Comparison of ENCODE assay signal across 8 mouse cellular contexts in genomic region chr11:69366157-69366854, GRCm38 (mm10). TPM values are rescaled to one million over a fixed set of nuclear protein-coding genes. Genes with fewer than 3 reads are reported as not detected.
A peak's percentile ranks its signal among the peaks of the same experiment; 100 is the strongest.
DNase-seq lines count a peak whose midpoint lies in the region; ATAC-seq lines count a peak whose summit lies in the region.

No protein-coding gene starts in this region.

- peak; percentile 97 for DNase-seq in Muller cell, postnatal 12 days (ENCODE audit: inconsistent ontology term)
- peak; percentile 79 to 89 for DNase-seq in cerebellum, postnatal 25 days
- peak; percentile 85 to 92 for DNase-seq in frontal cortex, postnatal 25 days (ENCODE audit: low spot score in 2 of 2)
- peak; percentile 90 for DNase-seq in hindbrain, embryonic 14.5 days (ENCODE audit: low spot score)
- DNase-seq in layer of hippocampus, postnatal 36 days: peak; percentile 93 to 95
- DNase-seq in lung, postnatal 36 days: peak; percentile 98
- peak; percentile 96 for DNase-seq in retina, postnatal 1 day
- peak; percentile 90 to 94 for DNase-seq in urinary bladder, adult 18-20 months (ENCODE audit: low spot score in 2 of 2)

- H3K4me2 ChIP-seq in hindbrain, embryonic 14.5 days (replicated peaks): peak overlapping the region; percentile 97

- peak overlapping the region; percentile 100 for H3K9ac ChIP-seq in hindbrain, embryonic 14.5 days

- peak overlapping the region; percentile 100 for H3K27ac ChIP-seq in hindbrain, embryonic 14.5 days

- under 1% methylated on average over 26 of the region's 26 CpGs for WGBS in hindbrain, embryonic 14.5 days

- H3K4me3 ChIP-seq in hindbrain, embryonic 14.5 days (replicated peaks; ENCODE audit: low read length): peak overlapping the region; percentile 100

- peak; percentile 87 for ATAC-seq in hindbrain, embryonic 14.5 days (ENCODE audit: low FRiP score)

- H3K4me1 ChIP-seq in hindbrain, embryonic 14.5 days (replicated peaks; ENCODE audit: control insufficient read depth, insufficient read depth, low read length): peaks cover 40% of the 10 kb centered on the region

- H3K9me3 ChIP-seq in hindbrain, embryonic 14.5 days (ENCODE audit: control insufficient read depth, low read length): no peaks in the 10 kb centered on the region

- H3K36me3 ChIP-seq in hindbrain, embryonic 14.5 days (replicated peaks; ENCODE audit: control insufficient read depth, insufficient read depth): peaks cover 32% of the 10 kb centered on the region

- no peaks in the 10 kb centered on the region for H3K27me3 ChIP-seq in hindbrain, embryonic 14.5 days (ENCODE audit: control insufficient read depth, insufficient read depth, low read length)

RNA-seq across cellular contexts. Expression of gene Chd3, which starts 2.9 kb away (rescaled TPM):
- 67.5 and 76.6 TPM in 2 replicates for polyA plus RNA-seq in hindbrain, embryonic 14.5 days (2014; fragmentation: Nextera tagmentation; extraction: Ambion mirVana)
- 100 to 1,000 TPM; 537 to 553 TPM for total RNA-seq in layer of hippocampus, postnatal 36 days (2021)

RNA-seq across cellular contexts. Expression of gene Rnf227, which starts 26.0 kb away (rescaled TPM):
- polyA plus RNA-seq in hindbrain, embryonic 14.5 days (2014; fragmentation: Nextera tagmentation; extraction: Ambion mirVana): 224 and 231 TPM in 2 replicates
- 100 to 1,000 TPM; 111 to 119 TPM for total RNA-seq in layer of hippocampus, postnatal 36 days (2021)

RNA-seq across cellular contexts. Expression of gene Naa38, which starts 29.0 kb away (rescaled TPM):
- 117 and 130 TPM in 2 replicates for polyA plus RNA-seq in hindbrain, embryonic 14.5 days (2014; fragmentation: Nextera tagmentation; extraction: Ambion mirVana)
- total RNA-seq in layer of hippocampus, postnatal 36 days (2021): 100 to 1,000 TPM; 117 to 118 TPM

RNA-seq across cellular contexts. Expression of gene Cyb5d1, which starts 29.1 kb away (rescaled TPM):
- 23.9 and 26.7 TPM in 2 replicates for polyA plus RNA-seq in hindbrain, embryonic 14.5 days (2014; fragmentation: Nextera tagmentation; extraction: Ambion mirVana)
- 10 to 100 TPM; 44.6 to 48.6 TPM for total RNA-seq in layer of hippocampus, postnatal 36 days (2021)

RNA-seq across cellular contexts. Expression of gene Tmem88, which starts 31.7 kb away (rescaled TPM):
- 5.4 and 7.7 TPM in 2 replicates for polyA plus RNA-seq in hindbrain, embryonic 14.5 days (2014; fragmentation: Nextera tagmentation; extraction: Ambion mirVana)
- 1 to 10 TPM; 1.8 to 2.6 TPM for total RNA-seq in layer of hippocampus, postnatal 36 days (2021)

Comparison
In these comparisons a context has a peak if more than half of its experiments do, and no peak if none do; other contexts are left out.
1. Peak in every context shown above with its lines: DNase-seq, ATAC-seq, H3K4me3 ChIP-seq and H3K27ac ChIP-seq.